Mouse (Mus musculus): Measurements from ENCODE around the gene Foxd2. TPM values are rescaled to one million over a fixed set of nuclear protein-coding genes. Genes with fewer than 3 reads are reported as not detected.

Foxd2 gene
- 1 to 10 TPM in 1 of 2 experiments, under 1 TPM in 1; 0.54 to 1.7 TPM for polyA plus RNA-seq (2012; fragmentation: generic; extraction: Trizol)

GRCm38 (mm10) chr4:114908829-114909601 is at the start of gene Foxd2:
Foxd2 (minus strand) TSS chr4:114908873.

GRCm38 (mm10) chr4:114925917-114926312 is 17.2 kb upstream of the Foxd2 start, which contains the start of gene Foxe3:
Foxe3 (minus strand) TSS chr4:114926013.

Other genes with a start within 250 kb of the Foxd2 start
- gene Gm12830, start 87.2 kb downstream of the Foxd2 start, polyA plus RNA-seq (2012; fragmentation: generic; extraction: Trizol): not detected
- gene Foxe3, start 17.1 kb upstream of the Foxd2 start, polyA plus RNA-seq (2012; fragmentation: generic; extraction: Trizol): not detected
- gene Cmpk1, start 78.4 kb upstream of the Foxd2 start, polyA plus RNA-seq (2012; fragmentation: generic; extraction: Trizol): 10 to 100 TPM in 1 of 2 experiments, 1 to 10 TPM in 1; 2.9 to 10.0 TPM
- 1 to 10 TPM in 1 of 2 experiments, under 1 TPM in 1; 0.14 to 1.3 TPM for gene Stil, start 91.3 kb upstream of the Foxd2 start, polyA plus RNA-seq (2012; fragmentation: generic; extraction: Trizol)
- under 1 TPM; 0.01 to 0.02 TPM for gene Tal1, start 147.6 kb upstream of the Foxd2 start, polyA plus RNA-seq (2012; fragmentation: generic; extraction: Trizol)
- gene Pdzk1ip1, start 179.8 kb upstream of the Foxd2 start, polyA plus RNA-seq (2012; fragmentation: generic; extraction: Trizol): 1 to 10 TPM in 1 of 2 experiments, under 1 TPM in 1; 0.18 to 4.6 TPM
- gene Cyp4x1, start 225.4 kb upstream of the Foxd2 start, polyA plus RNA-seq (2012; fragmentation: generic; extraction: Trizol): not detected